Mouse (Mus musculus) cerebellum, postnatal 36 days (tissue): ENCODE data around the gene Lrwd1.
"Not testable (repeated sequence)": the region's sequence is repeated elsewhere in the genome, so short reads cannot be mapped to it uniquely, and the experiment has no call there.

Experiments
- DNase-seq, 2 experiments: peaks; one replicate each; pipeline ENCODE4 v3.0.0; 2021 to 2022; ENCODE audit warnings: mixed read lengths in 2 of 2

Gene Lrwd1

DNA sequence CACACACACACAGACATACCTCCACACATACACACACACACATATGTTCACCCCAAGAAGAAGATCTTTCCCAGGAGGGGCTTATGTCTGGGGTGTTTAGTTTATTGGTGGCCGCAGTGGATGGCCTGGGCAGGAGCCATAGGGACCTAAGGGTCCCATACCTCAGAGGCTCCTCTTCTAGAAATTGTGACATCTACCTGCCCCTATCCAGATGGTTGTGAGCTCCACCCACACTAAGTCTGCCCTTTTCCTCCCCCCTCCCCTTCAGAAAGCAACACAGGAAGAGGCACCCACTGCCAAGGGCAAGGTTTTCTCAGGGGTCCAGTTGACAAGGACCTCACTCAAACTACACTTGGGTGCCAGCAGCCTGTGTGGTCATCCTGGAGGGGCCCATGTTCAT is 11.1 kb upstream of the Lrwd1 start:
- DNase-seq = no peak

DNA sequence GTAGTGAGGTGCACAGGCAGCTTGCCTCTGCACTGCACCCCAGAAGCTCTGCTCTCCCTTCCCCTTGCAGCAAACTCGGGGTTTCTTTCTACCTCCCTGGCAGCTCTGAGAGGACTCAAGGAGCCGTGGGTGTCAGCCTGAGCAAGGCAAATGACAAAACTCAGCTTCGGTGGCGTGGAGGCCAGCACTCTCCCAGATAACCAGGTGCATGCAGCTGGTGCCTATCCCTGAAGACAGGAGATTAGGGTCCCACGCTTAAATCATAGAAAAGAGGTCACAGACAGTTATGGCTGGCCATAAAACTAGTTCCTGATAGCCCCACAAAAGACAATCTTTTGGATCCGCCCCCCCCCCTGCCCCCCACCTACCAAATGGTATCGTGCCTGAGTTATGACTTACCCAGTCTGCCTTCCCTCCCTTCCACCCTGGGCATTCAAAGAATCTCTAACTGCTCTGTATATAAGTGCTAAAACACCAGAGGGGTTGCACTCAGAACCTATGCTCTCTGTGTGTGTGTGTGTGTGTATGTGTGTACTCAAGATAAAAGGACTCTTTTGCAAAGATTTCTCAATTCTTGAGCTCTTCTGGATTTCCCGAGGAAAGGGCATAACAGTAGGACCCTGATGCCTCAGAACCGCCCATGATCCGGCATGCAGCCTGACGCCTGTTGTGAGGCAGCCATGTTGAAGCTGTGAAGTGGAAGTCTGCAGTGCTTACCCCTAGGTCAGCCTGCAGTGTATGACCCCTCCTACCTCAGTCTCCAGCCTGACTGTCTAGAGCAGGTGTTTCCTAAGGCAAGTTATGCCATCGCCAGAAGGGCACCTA is 8.9 kb upstream of the Lrwd1 start:
- no peak for DNase-seq

DNA sequence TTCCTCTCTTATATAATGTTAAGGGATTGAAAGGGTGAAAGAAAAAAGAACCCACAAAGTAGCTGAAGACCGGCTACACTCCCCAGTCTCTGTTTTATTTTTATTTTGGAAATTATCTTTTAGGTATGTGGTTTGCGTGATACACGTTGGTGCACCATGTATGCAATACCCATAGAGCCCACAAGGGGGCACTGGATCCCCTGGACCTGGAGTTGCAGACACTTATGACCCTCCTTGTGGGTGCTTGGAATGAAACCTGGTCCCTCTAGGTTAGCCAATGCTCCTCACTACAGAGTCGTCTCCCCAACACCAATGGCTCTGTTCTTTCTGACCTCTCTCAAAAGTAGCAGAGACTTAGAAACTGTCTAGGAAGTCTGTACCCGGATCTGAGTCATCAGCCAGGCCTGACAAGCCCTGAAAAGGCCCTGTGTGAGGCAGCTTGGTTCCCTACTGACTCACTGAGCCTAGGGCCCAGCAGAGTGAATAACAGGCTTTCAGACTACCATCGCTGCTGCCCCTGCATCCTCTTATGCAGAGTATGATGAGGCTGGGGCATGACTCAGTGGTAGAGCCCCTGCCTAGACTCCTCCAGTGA is 7.4 kb upstream of the Lrwd1 start:
- DNase-seq = no peak

DNA sequence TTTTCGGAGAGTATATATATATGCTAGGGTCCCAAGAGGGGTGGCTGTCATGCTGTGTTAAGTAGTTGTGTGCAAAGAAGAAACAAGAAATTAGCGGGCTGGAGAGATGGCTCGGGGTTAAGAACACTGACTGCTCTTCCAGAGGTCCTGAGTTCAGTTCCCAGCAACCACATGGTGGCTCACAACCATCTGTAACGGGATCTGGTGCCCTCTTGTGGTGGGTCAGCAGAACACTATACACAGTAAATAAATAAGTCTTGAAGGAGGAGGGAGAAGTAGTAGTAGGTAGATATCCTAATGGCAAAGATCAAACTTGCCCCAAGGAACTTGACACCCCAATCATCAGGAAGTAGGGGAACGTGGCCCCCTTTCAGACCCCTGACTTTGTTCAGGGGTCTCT is 6.9 kb upstream of the Lrwd1 start:
- DNase-seq = no peak

GRCm38 (mm10) chr5:136140057-136140482 is 4.2 kb upstream of the Lrwd1 start:
- DNase-seq = peak; percentile 36 to 39

- no peak for DNase-seq
Measured at GRCm38 (mm10) chr5:136139393-136139792, 3.5 kb upstream of the Lrwd1 start.

DNA sequence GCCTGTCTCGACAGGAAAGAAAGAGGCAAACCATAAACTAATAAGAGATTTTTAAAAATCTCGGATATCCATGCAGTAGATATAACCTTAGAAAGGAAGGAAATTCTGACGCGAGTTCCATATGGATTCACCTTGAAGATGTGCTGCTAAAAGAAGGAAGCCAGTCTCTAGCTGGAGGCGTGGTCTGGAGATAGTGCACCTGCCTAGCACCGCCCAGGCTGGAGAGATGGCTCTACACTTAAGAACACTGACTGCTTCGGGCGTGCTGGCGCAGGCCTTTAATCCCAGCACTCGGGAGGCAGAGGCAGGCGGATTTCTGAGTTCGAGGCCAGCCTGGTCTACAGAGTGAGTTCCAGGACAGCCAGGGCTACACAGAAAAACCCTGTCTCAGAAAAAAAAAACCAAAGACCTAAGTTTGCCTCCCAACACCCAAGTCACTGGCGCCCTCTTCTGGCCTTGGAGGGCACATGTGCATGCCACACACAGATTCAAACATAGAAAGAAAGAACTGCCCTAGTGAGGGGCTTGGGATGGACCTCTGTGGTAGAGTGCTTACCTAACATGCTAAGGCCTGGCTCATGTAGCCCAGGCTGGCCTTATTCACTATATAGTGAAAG is 1.9 kb upstream of the Lrwd1 start:
- peak; percentile 44 to 47 for DNase-seq

- no peak for DNase-seq
Measured at GRCm38 (mm10) chr5:136136292-136136990, 567 bp upstream of the Lrwd1 start.

DNA sequence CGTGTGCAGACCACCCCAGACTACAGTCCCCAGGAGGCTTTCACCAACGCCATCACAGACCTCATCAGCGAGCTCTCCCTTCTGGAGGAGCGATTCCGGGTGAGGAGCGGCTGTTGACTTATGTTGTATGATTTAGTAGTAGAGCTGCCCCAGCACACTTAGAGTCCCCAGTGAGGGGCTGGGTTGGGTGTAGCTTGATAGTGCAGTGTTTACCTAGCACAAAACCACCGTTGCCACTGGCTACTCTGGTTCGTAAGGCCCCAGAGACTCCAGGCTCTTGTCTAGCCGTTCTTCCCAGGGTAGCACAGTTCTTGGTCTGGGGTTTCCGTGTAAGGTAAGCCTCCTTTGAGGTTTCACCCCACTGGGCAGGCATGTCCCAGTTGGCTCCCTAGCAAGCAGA is 13.7 kb downstream of the Lrwd1 start:
- DNase-seq = no peak

DNA sequence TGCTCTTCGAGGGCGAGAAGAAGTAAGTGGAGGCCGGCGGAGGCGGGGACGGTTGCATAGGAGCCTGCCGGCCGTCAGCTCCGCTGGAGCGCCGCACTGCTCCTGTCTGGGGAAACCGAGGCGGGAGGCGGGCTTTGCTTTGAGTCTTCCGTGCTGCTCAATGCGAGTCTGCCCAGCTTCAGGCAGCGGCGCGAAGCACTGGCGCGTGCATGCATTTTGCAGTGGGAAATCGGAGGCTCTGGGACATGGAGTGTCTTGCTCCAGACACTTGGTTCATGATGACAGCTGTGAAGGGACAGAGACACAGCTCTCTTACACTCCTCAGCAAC is 19.1 kb downstream of the Lrwd1 start:
- DNase-seq = no peak

DNA sequence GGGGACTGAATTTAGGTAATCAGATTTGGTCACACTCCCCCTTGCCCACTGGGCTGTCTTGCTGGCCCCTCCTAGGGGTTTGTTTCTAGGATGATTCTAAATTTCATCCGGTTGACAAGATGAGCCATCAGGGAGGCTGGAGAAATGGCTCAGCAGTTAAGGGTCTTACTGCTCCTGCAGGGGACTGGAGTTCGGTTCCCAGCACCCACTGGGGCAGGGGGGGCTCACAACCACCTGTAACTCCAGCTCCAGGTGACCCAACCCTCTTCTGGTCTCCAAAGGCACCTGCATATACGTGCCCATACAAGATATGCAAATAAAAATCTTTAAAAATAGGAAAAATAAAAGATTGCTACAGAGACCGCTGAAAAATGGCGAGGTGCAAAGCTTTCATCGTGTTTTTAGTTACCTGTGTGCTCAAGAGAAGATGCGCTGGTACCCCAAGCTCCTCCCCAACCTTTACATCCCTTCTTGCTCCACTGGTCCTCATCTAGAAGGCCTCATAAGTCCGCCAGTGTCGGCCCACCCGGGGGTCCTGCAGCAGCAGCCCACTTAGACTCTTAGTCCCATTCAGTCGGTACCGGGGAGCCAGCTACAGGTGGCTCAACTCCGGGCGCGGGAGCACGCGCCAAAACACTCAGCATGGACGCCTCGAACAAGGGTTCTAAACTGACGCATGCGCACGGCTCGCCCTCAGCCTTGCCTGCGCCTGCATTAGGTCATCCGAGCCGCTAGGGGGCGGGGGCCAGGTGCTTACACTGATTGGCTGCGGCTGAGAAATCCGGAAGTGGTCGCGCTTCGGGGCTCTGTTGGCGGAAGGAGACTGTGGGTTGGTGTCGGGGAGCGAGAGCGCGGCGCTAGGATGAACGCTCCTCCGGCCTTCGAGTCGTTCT is 19.7 kb downstream of the Lrwd1 start, which contains the start of gene Polr2j:
TSS of gene Polr2j (plus strand) at position 741 of the 893 bp plus-strand sequence.
- peak; percentile 98 to 99 for DNase-seq

DNA sequence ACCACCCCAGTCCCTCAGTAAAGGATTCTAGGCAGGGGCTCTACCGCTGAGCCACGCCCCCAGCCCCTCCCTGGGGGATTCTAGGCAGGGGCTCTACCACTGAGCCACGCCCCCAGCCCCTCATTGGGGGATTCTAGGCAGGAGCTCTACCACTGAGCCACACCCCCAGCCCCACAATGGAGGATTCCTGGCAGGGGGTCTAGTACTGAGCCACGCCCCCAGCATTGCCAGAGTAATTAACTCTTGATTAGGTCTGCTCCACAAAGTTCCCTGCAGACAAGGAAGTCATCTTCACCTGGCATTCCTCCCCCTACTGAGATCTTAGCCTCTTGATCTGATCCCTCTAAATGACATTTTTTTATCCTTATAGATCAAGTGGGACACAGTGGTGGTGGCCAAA is 22.3 kb downstream of the Lrwd1 start:
- not testable (repeated sequence) for DNase-seq

DNA sequence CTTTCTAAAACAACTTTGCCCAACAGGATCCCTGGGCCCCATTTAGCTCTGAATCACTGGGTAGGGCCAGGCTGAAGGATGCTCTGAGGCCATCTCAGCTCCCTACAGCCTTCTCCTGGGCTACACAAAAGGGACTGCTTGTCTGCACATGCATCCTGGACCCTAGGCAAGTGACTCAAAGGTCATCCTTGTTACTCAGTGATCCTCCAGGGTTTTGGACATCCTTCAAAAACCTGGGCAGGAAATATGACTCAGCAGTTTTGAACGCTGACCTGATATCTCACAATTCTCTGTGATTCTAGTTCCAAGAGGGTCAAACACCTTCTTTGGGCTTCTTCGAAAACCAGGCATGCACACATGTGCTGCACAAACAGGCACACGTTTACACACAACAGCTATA is 26.8 kb downstream of the Lrwd1 start:
- DNase-seq = no peak

DNA sequence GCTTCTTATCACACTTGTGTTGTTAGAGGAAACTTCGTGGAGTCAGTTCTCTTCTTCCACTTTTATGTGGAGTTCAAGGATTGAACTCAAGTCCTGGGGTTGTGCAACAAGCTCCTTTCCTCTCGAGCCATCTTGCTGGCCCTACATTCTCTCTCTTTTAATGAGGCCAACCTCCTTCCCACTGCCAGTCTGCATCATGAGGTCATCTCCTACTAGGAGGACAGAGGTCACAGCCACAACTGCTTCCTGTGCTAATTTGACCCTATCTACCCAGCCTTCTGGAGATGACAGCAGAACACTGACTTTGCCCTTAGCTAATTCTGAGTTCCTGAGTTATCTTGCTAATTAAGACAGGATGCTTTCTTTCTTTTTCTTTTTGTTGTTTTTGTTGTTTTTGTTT is 27.4 kb downstream of the Lrwd1 start:
- DNase-seq = no peak

DNA sequence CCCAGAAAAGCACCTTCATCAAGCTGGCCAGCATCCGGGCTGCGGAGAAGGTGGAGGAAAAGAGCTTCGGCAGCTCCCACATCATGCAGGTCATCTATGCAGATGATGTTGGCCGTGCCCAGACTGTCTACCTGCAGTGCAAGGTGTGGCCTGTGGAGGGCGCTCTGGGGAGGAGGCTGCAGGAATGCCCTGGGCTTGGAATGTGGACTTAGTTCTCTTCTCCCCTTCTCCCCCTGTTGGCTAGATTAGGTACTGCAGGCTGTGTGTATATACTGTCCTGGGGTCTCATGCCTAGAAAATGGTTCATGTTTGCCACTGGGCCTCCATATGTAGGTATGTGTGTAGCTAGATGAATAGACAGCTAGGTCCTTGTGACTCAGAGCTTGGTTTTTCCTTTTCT is 31.4 kb downstream of the Lrwd1 start:
- DNase-seq = no peak

GRCm38 (mm10) chr5:136102099-136102820 is 33.6 kb downstream of the Lrwd1 start:
- peak; percentile 75 to 78 for DNase-seq

- DNase-seq = no peak
Measured at GRCm38 (mm10) chr5:136098536-136098935, 37.3 kb downstream of the Lrwd1 start.

- DNase-seq = no peak
Measured at GRCm38 (mm10) chr5:136095089-136095488, 40.8 kb downstream of the Lrwd1 start.

DNA sequence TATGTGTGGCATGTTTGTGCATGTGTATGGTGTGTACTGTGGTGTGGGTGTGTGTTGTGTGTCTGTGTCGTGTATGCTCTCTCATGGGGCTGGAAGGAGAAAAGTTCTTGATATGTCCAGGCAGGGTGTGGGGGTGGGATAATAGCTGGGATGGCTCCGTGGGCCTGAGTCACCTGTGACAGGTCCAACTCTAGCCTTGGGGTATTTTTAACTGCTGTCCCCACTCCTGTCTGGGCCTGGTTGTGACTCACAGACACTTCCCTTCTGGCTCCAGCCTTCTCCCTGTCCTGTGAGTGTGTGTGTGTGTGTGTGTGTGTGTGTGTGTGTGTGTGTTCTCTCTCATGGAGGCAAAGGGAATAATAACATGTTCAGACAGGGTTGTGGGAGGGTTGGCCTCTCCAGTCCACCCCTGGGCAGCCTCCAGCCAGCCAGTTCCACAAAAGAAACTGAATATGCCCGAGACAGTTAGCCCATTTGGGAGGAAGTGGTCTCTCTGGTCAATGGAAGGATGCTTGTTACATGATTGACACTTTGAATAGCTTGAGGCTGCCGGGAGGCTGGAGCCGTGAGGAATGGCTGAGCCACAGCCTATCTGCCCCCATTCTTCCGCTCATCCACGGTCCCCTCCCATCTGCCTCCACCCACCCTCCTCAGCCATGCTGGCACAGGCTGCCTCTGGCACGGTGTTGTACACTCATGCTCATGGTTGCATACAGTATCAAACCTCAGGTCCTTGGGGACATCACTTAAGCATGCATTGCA is 41.4 kb downstream of the Lrwd1 start:
- DNase-seq = no peak

GRCm38 (mm10) chr5:136091927-136092326 is 43.9 kb downstream of the Lrwd1 start:
- DNase-seq = no peak
